Mouse (Mus musculus): ENCODE data around the gene Taok2. TPM values are rescaled to one million over a fixed set of nuclear protein-coding genes. Genes with fewer than 3 reads are reported as not detected.

Gene Taok2
- total RNA-seq, 1 experiment from 2014 or later: 89.5 TPM

DNA sequence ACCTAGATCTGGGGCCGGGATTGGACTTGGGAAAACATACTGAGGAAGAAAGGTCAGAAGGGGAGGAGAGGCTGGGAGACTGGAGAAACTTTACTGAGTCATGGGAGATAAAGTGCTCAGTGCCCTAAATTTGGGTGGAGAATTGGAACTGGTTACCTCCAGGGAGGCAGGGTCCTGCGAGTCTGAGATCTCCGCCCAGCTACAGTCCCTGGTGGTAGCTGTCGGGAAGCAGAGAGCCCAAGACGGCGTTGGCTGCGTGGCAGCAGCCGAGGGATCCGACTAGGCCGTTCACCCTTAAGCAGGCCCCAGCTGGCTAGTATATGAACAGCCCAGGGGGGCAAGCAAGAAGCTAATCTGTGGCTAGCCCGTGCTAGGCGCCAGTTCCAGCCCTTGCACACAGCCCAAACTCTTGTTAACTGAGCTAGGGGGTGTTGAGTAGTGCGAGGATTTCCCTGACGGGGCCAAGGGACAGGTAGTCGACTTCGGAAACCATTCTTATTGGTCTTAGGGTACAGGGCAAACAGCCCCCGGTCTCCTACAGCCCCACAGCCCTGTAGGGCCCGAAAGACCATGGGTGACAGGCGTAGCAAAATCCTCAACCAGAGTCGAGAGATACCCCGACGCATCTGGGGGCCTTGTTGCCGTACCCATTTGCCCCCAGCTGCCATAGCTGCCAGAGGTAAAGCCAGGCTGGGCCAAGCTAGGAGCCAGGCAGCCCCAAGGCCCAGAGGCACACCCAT is 14.6 kb downstream of the Taok2 start:
- DNase-seq: no peak

DNA sequence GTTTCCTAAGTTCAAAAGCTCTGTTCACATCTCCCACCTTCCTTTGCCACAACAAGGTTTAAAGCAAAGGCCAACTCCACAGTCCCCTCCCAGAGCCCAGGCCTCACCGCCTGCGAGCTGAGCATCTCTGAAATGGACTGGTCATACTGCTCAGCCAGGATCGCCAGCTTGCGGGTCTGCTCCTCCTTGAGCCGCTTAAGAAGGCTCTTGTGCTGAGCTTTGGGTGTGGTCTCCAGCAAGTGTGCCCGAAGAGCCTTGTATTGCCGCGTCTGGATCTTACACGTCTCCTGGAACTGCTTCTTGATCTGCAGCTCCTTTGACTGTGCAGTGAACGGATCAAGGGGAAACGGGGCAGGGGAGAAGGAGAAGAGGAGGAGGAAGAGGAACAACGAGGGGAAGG is 16.5 kb downstream of the Taok2 start:
- DNase-seq: no peak

DNA sequence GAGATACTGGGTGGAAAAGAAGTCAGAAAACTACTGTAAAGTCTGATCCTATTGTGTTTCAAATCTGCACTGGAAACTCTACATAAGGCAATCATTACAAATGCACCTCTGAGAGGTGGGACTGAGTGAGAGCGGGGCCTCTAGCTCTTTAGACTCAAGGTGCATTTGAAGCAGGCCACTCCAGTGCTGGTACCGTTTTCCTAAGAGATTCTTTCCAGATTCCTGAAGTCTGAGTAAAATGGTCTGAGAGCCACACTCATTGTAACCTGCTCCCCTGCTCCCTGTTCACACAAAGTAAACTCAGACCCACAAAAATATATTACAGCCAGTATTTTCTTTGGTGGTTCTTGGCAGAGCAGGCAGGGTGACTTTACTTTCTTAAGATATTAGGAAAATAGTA is 17.0 kb downstream of the Taok2 start:
- no peak for DNase-seq

DNA sequence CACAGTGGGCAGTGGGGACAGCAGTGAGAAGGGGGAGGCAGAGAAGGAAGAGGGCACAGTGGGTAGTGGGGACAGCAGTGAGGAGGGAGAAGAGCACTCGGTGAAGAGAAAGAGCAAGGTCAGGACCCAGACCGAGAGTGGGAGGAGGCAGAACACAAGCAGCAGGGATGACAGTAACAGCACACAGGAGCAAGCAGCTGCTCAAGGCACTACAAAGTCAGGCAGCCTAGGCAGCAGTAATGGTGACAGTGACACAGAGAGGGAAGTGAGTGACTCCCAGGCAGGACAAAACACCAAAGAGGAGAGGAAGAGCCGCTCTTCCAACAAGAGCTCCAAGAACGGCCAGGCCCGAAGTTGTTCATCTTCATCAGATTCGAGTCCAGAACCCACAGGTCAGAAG is 20.7 kb downstream of the Taok2 start:
- DNase-seq: no peak

DNA sequence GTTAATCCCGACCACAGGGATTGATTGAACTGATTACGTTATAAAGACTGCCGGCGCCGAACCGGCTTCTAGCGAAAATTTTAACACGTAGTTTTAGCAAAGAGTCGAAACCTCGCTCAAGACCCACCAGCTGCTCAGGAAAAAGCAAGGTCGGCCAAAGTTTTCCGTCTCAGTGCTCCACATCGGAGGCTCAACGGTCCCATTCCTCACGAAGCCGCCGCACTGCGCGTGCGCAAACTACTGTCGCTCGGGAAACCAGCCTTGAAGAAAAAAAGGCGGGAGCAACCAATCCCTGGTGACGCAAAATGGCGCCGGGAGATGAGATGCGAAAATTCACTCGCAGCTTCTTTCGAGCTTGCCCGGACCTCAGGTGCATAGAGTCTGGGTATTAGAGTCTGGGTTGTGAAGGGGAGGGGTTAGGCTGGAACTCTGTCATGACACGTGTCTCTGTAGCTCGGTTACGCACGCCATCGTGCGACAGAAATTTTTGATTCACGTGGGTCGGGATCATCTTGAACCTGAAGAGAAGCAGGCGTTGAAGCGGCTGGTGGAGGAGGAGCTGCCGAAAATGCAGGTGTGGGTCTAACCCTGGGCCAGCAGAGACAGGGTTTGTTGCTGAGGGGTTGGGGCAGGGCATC is 22.2 kb downstream of the Taok2 start, which contains the start of gene Ino80e:
Ino80e (minus strand) TSS at position 231 of the 638 bp plus-strand sequence.
- peak; percentile 94 for DNase-seq

DNA sequence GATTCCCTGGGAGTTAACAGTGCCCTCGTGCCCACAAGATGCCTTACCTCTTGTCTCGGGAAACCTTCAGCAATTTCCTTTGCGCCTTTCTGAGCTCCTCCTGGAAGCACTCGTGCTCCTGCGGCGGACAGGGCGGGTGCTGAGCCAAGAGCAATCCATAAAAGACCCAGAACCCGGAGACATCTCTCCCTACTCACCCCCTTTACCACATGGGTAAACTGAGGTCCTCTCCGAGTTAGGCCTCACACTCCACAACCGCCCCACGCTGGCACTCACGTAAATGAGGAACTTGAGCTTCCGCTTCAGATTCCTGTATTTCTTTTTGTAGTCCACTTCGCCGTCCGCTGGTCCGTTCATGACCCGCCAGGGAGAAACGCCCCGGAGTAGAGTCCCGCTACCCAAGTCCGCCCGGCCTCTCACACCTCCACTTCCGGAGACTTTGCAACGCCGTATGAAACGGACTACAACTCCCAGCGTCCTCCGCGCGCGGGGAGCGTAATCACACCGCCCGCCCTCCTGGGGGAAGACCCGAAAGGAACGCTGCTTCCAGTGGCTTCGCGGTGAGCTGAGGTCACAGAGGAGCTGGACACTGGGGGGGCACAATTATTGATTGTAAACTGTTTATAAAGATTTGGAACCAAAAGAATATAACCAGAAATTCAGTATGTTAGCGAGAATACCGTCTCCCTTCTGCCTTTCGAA is 22.9 kb downstream of the Taok2 start, which contains the start of gene Hirip3:
Hirip3 (plus strand) TSS at position 544 of the 702 bp plus-strand sequence.
- peak; percentile 94 for DNase-seq

DNA sequence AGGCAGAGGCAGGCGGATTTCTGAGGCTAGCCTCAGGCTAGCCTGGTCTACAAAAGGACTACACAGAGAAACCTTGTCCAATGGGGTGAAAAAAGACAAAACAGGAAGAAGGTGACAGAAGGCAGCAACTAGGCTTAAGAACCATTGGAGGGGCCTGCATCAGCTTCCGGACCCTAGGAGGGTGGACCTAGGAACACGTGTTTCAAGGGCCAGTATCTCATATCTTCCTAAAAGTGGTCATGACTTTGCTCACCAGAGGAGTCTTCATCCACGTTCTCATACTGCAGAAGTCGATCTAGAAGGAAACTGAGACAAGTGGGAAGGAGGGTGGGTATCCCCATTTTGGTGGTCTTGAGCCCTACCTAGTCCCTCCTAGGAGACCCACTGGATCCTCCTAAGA is 23.5 kb downstream of the Taok2 start:
- no peak for DNase-seq

DNA sequence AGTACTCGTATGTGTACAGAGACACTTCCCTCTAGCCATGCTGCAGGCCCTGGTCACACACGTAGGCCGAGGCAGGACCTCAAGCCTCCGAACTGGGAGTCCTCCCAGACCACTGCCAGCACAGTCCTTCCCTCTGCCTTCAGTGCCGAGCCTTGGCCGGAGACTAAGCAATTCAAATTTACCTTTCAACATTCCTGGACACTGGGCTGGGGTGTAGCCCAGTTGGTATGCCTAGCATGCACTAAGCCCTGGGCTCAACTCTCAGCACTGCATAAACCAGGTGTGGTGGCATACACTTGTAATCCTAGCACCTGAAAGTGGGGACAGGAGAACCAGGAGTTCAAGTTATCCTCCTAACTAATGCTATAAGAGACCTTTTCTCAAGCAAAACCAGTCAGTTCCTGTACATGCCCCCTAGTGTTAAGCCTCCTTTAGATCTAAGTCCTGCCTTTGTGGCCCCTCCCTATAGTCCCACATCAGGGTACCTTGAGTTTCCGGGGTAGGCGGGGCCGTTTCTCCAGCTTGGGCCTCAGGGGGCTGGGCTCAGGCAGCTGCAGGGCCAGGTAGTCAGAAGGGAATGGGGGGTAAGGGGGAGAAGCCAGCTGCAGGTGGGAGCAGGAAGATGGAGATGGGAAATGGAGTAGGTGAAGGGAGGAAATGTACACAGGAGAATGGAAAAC is 27.6 kb downstream of the Taok2 start:
- no peak for DNase-seq

DNA sequence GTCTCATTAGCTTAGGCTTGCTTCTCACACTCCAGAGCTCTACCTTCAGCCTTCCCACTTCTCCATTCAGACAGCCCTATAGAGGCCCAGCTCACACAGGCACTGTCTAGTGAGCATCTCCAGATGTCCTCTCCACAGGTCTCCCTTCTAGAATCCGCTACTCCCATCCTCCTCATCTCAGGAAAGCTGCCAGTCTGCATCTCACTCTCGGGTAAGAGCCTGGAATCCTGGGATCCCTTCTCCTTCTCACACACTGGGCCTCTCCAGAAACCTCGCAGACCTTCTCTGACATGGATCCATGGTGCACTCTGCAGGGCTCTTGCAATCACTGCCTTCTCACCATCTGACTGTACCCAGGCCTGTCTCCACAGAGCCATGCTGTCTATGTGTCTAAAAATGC is 28.9 kb downstream of the Taok2 start:
- no peak for DNase-seq

DNA sequence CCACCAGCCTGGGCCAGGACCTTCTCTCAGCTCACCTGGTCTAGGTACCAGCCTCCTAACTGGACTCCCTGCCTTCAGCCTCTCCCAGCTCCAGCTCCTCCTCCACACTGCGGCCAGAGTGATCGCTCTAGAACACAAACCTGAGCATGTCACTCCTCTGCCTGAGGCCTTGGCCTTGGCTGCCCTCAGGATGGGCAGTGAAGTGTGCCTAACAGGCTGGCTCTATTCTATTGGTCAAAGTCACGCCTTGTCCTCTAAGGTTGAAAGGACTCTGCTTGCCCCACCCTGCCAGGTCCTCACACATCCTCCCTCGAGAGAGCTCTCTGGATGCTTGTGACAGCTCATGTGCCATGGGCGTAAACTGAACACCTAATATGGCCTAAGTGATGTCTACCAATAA is 31.0 kb downstream of the Taok2 start:
- no peak for DNase-seq

DNA sequence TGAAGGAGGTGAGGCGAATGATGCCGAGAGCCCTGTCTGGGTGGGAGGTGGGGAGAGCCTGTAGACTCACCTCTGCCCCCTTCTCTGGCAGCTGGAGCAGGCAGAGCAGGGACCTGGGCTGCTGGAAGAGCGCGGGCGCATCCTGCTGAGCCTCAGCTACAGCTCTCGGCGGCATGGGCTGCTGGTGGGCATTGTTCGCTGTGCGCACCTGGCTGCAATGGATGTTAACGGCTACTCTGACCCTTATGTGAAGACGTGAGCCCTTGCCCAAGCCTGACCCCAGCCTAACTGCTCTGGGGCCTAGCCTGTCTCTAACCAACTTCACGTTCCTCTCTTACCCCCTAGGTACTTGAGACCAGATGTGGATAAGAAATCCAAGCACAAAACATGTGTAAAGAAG is 33.3 kb downstream of the Taok2 start:
- no peak for DNase-seq

DNA sequence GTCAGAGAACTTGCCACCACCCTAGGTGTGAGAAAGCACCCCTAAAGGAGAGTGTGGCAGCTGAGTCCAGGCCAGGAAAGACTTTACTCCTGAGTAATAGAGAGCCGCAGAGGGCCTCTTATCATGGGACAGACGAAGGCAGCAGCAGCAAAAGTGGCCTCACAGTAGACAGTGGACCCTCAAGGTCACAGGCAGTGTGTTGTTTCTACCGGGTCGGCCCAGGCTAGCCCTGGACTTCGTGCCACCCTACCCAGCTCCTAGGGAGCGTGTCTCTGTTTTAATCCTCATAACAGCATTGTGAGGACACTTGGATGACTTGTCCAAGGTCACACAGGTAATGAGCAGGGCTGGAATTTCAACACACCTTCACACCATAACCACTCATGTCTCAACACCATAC is 34.3 kb downstream of the Taok2 start:
- DNase-seq: no peak

DNA sequence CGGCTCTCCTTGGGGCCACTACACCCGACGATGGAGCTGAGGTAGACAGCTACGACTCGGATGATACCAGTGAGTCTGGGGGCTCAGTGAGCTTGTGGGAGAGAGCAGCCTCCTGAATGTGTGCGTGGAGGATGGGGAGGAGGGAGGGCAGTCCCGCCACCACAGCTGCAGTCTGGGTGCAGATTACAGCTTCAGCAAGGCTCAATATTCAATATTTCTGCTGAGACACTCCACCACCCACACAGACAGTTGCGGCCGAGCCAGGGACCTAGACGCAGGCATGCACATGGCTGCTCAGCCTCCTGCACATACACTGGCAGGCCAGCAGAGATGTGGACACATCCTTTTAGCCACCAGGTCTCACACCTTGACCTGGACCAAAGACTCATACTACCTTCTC is 35.7 kb downstream of the Taok2 start:
- no peak for DNase-seq

DNA sequence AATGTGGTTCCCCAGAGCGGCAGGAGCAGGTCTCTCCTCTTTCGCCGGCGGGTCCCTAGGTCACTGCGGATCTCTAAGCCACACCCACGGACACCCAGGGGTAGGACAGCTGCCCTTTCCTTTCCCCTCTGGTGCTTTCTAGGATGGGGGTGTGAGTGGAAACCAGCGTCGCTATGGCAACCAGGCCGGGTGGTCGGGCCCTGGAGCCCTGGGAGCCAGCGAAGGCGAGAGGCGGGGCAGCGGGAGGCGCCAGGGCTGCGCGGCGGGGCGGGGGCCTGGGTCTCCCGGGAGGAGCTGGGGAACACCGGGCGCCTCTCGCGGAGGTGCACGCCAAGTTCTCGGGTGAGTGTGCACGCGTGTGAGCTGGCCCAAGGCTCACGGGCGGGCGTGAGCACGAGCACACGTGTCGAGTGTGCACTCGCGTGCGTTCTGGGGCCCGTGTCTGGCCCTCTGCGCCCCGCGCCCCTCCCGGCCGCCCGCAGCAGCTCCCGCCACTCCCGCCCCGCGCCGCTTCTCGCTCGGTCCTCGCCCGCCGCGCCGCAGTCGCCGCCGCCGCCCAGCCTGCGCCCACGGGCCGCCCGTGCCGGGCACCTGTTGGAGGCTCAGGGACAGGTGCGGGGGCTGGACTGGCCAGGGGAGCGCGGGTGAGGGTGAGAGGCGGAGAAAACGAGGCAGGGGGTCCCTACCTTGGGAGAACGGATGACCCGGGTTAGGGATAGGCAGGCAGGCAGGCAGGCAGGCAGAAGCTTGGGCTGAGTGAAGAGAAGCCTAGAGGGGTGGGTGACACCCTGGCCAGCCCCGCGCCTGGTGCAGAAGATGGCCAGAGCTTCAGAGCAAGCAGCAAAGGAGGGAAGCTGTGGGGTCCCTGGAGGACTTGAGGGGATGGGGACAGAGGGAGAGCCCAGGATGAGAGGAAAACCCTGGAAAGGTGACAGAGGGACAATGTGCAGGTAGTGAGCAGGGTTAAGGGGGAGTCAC is 36.8 kb downstream of the Taok2 start:
- peak; percentile 34 for DNase-seq

DNA sequence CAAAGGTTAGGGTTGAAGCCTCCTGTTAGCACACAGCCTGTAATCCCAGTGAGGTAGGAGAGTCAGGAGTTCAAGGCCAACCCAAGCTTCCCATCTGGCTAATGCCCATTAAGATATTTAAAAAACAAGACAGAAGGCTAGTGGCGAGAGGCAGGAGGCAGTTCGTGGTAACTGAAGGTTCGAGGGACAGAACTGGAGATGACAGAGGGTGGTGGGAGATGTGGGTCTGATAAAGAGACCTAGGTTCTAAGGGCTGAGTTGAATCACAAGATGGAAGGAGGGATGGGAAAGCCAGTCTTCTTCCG is 37.4 kb downstream of the Taok2 start, which contains the start of gene Doc2a:
Doc2a (plus strand) TSS at position 301 of the 305 bp plus-strand sequence.
- no peak for DNase-seq

DNA sequence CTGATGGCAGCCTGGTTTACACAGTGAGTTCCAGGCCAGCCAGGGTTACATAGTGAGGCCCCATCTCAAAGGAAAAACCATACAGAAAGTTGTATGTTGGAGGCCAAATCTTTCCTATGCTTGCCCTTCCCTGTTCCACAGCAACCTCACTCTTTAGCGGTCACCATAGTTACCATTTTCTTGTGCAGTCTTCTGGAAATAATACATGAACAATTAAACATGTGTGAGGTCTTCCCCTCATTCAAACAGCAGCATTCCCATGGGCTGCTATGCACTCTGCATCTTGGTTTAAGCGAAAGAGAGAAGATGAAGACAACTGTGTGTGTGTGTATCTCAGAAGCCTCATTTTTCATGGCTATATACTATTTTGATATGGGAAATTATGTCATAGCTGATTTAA is 39.0 kb downstream of the Taok2 start:
- no peak for DNase-seq

DNA sequence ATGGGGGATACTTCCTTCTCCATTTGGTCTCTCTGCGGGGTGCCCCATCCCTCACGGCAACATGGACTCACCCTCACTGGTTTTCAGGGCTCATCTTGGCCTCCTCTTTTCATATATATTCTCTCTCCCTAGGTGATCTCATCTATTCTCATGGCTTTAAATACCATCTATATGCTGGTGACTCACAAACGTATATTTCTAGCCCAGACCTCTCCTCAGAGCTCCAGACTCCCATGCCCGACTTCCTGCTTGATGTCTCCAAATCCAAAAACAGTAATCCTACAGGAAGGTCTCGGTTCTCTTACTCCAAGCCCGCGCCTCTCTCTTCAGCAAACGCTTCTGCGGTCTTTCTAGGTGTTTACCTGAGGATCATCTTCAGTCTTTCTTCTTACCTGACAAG is 41.2 kb downstream of the Taok2 start:
- no peak for DNase-seq

DNA sequence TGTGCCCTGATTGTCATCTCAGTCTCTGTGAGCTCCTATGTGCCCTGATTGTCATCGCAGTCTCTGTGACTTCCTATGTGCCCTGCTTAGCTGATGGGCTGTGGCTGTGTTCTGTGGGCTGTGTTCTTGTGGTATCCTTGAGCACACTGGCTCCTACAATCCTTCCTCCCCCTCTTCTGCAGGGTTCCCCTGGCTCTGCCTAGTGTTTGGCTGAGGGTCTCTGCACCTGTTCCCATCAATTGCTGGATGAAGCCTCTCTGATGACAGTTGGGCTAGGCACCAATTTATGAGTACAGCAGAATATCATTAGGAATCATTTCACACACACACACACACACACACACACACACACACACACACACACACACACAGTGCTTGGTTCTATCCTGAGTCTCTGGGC is 51.2 kb downstream of the Taok2 start:
- DNase-seq: no peak

DNA sequence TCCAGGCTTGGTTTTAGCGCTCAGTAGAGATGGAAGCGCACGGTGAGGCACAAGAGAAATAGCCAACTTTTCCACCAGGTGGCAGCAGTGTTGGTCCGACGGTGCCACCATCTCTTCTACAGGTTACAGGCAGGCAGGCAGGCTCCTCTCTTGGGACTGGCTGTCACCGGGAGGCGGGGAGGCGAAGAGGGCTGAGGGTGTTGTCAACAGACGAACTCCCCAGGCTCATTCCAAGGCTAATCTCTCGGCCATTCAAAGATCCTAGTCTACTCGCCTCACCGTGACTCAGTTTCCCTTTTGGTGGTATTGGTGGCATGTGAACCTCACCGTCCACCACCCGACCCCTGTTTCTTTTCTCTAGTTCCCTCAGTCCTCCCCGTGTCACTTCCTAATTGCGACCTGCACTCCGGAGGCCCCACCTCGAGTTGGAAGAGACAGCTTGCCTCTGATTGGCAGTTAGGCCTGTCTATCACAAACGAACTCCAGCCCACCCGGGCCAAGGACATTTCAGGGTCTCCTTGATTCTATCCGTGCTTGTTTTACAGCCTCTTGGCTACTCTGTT is 52.4 kb downstream of the Taok2 start:
- peak; percentile 78 for DNase-seq

DNA sequence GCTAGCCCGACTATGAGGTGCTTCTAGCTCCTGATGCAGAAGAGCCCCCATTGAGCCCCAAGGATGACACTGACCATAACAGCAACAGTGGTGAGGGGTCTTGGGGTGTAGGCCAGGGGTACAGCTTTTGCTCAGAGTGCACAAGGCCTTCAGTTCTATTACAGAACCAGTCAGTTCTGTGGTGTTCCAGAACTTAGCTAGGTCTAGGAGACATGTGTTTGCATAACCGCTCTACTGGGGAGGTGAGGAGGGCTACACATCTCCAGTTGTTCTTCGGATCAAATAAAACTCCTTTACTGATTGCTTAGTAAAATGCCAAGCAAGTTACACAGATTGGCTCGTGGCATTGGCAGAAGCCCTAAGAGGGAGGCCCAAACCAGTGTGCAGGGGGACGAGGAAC is 53.0 kb downstream of the Taok2 start, which contains the start of gene 4930451I11Rik:
4930451I11Rik (minus strand) TSS at position 101 of the 400 bp plus-strand sequence.
- no peak for DNase-seq

DNA sequence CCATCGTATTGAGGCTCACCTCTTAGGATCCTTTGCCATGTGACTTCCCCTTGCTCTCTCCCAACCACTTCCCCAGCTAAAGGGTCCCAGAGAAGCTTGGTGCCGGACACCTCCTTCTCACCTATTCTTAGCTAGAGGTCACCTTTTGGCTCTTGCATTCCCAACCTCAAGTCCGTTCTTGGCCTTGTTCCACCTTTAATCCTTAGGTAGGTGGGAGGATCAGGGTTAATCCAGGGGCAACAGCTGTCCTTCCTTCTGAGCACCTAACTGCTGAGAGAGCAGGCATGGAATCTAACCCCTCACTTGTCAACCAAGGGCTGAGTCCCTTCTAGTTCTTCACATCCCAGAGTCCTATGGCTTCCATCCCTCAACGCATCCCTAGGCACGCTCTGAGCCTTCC is 58.6 kb downstream of the Taok2 start:
- no peak for DNase-seq
